Mouse (Mus musculus) bone marrow, adult 2 months (tissue): ENCODE measurements around the gene Ppm1g.

Experiments
- CTCF ChIP-seq: fragments of 200-500 bp; IDR thresholded peaks from 2 replicates; pipeline ENCODE4 v1.5.1; 2011; ENCODE audit warnings: low read length, control low read depth; ENCODE audit not compliant: control insufficient read depth, insufficient read depth
- POLR2A ChIP-seq: fragments of 200-500 bp; IDR thresholded peaks from 2 replicates; pipeline ENCODE4 v1.6.1; 2011; ENCODE audit warnings: low read depth, mild to moderate bottlenecking, control low read depth, low read length, borderline replicate concordance; ENCODE audit not compliant: control insufficient read depth

GRCm38 (mm10) chr5:31197072-31197471, 23.4 kb downstream of the Ppm1g start:
- no peak for TF ChIP-seq CTCF
- TF ChIP-seq POLR2A = no peak
